Mouse (Mus musculus): ENCODE measurements around the gene Rdh19. TPM values are rescaled to one million over a fixed set of nuclear protein-coding genes. Genes with fewer than 3 reads are reported as not detected.

Gene Rdh19
- not detected for total RNA-seq (2023)

DNA sequence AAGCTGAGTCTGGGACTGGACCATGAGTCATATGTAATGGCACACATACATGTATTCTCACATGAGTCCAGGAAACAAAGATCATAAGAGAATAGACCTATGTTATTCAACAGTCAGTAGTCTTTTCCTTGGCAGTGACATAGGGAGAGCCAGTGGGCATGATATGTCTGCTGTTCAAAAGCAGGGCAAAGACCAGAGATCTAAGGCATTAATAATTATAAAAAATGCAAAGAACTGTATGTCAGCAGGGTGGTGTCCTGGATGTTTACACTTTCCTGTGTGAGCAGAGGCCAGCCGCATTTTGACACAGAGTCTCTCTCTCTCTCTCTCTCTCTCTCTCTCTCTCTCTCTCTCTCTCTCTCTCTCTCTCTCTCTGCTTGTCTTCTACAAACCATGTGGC, at the start of gene Rdh19:
TSS of gene Rdh19 (plus strand) at position 301 of the 400 bp plus-strand sequence.

DNA sequence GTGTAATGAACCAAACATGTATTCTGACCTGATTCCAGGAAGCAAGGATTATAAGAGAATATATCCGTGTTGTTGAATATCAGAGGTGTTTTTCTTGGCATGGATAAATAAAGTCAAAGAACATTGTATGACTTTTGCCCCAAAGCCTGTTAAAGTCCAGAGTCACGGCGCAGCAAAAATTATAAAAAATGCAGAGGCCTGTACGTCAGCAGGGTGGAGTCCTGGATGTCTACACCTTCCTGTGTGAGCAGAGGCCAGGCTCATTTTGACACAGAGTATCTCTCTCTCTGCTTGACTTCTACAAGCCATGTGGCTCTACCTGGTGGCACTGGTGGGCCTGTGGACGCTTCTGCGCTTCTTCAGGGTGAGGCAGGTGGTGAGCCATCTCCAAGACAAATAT, 48.8 kb upstream of the Rdh19 start, which contains the start of gene Rdh16:
TSS of gene Rdh16 (plus strand) at position 262 of the 400 bp plus-strand sequence.

GRCm38 (mm10) chr10:127866232-127866631, 16.5 kb downstream of the Rdh19 start, which contains the start of gene Rdh16f2:
Gene Rdh16f2 (plus strand): TSS chr10:127866474.

DNA sequence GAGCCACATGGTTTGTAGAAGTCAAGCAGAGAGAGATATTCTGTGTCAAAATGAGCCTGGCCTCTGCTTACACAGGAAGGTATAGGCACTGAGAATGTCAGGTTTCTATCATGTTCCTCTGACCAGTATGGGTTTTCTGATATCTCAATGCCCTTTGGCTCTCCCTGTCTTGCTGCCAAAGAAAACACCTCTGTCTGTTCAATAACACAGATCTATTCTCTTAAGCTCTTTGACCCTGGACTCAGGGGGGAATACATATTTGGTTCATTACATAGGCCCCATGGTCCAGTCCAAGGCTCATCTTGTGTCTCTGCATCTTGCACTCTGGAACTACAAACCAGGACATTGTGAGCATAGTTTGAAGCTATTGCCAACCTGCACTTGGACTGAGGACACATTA, 38.9 kb downstream of the Rdh19 start, which contains the start of gene Rdh7:
TSS of gene Rdh7 (minus strand) at position 213 of the 400 bp plus-strand sequence.

GRCm38 (mm10) chr10:127898218-127898617, 48.5 kb downstream of the Rdh19 start, which contains the start of gene Sdr9c7:
Gene Sdr9c7 (plus strand): TSS chr10:127898518.

Other genes with a start within 250 kb of the Rdh19 start
- gene Lrp1, start 228.8 kb upstream of the Rdh19 start, total RNA-seq (2023) = 1 to 10 TPM in 1 of 2 experiments, under 1 TPM in 1; 0.77 to 3.9 TPM
- gene Stat6, start 206.9 kb upstream of the Rdh19 start, total RNA-seq (2023) = 100 to 1,000 TPM; 244 to 270 TPM
- gene Nemp1, start 183.0 kb upstream of the Rdh19 start, total RNA-seq (2023) = 10 to 100 TPM; 13.6 to 16.2 TPM
- gene Nab2, start 181.4 kb upstream of the Rdh19 start, total RNA-seq (2023) = 10 to 100 TPM; 34.3 to 45.4 TPM
- gene Myo1a, start 144.8 kb upstream of the Rdh19 start, total RNA-seq (2023) = under 1 TPM in 1 of 2 experiments, not detected in 1; 0.15 TPM
- not detected for gene Tac2, start 125.5 kb upstream of the Rdh19 start, total RNA-seq (2023)
- 10 to 100 TPM; 17.9 to 18.7 TPM for gene Zbtb39, start 110.4 kb upstream of the Rdh19 start, total RNA-seq (2023)
- not detected for gene Gpr182, start 98.2 kb upstream of the Rdh19 start, total RNA-seq (2023)
- under 1 TPM; 0.17 to 0.27 TPM for gene Rdh1, start 90.2 kb upstream of the Rdh19 start, total RNA-seq (2023)
- gene Rdh16f1, start 90.1 kb upstream of the Rdh19 start, total RNA-seq (2023) = not detected
- gene Rdh9, start 73.5 kb upstream of the Rdh19 start, total RNA-seq (2023) = under 1 TPM in 1 of 2 experiments, not detected in 1; 0.93 TPM
- gene Rdh16, start 48.8 kb upstream of the Rdh19 start, total RNA-seq (2023) = not detected
- gene Rdh16f2, start 16.5 kb downstream of the Rdh19 start, total RNA-seq (2023) = not detected
- gene Rdh7, start 38.9 kb downstream of the Rdh19 start, total RNA-seq (2023) = not detected
- gene Sdr9c7, start 48.6 kb downstream of the Rdh19 start, total RNA-seq (2023) = not detected
- not detected for gene Hsd17b6, start 157.7 kb downstream of the Rdh19 start, total RNA-seq (2023)
- 10 to 100 TPM; 12.3 to 16.8 TPM for gene Prim1, start 165.2 kb downstream of the Rdh19 start, total RNA-seq (2023)
- 100 to 1,000 TPM; 586 to 608 TPM for gene Naca, start 185.6 kb downstream of the Rdh19 start, total RNA-seq (2023)
- gene Ptges3, start 209.0 kb downstream of the Rdh19 start, total RNA-seq (2023) = 100 to 1,000 TPM; 109 to 146 TPM
- 100 to 1,000 TPM; 583 to 605 TPM for gene Atp5b, start 233.3 kb downstream of the Rdh19 start, total RNA-seq (2023)
- gene Baz2a, start 241.6 kb downstream of the Rdh19 start, total RNA-seq (2023) = 100 to 1,000 TPM; 140 to 143 TPM

All from B cell, adult 67 days (primary cell).